Mouse (Mus musculus) urinary bladder, postnatal 14 days (tissue): ENCODE measurements around the gene Ddc.

Experiments
- DNase-seq: peaks from one replicate; pipeline ENCODE4 v3.0.0; 2021; ENCODE audit warnings: low spot score

Ddc gene

DNA sequence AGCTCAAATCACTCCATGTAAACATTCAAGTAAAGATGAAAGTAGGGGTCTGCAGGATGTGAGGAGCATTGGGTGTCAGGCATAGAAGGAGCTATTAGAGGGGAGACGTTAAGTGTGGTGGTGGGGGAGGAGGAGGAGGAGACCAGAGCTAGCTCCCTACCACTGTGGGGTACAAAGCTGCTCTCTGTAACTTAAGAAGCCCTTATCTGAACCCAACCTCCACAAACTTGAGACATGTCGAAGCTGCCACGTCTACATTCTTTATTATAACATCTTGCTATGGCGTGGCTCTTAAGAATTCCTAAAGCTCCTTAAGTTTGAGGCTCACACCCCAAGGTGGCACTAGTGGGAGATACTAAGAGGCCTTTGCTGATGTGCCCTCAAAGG lies 20.1 kb downstream of the Ddc start:
- no peak for DNase-seq

DNA sequence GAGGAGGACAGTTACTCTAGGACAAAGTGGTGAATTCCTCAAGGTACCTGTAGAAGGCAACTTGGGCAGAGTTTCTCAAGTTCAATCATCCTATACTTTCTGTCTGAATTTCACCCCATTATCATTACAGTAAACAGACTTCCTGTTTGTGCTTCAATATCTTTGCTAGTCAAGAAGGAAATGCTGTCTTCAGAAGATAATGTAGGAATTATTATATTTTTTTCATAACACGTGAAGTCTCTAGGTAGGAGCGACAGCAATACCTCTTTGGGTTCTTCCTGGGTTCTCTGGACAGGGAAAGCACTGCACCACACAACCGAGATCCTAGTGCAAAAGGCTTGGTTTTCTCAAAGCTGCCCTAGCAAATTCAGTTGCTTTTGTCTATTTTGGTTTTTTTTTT lies 21.6 kb downstream of the Ddc start:
- DNase-seq: no peak

DNA sequence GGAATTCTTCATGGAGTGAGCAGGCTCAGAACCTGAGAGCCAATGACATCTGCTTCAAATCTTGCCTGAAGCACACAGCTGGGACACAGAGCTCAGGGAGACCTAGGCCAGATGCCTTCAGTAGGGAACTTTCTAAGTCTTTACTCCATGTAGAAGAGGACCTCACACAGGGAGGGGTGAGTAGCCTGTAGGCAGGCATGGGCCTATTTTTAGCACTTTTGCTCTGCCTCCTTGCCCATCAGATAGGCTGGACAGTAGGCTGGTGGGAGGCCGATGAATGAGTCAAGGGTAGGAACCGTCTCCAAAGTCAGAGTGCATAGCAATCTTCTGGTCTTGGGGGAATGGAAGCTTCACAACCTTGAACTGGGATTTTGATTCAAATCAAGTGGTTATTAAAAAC lies 22.7 kb downstream of the Ddc start:
- DNase-seq: no peak

DNA sequence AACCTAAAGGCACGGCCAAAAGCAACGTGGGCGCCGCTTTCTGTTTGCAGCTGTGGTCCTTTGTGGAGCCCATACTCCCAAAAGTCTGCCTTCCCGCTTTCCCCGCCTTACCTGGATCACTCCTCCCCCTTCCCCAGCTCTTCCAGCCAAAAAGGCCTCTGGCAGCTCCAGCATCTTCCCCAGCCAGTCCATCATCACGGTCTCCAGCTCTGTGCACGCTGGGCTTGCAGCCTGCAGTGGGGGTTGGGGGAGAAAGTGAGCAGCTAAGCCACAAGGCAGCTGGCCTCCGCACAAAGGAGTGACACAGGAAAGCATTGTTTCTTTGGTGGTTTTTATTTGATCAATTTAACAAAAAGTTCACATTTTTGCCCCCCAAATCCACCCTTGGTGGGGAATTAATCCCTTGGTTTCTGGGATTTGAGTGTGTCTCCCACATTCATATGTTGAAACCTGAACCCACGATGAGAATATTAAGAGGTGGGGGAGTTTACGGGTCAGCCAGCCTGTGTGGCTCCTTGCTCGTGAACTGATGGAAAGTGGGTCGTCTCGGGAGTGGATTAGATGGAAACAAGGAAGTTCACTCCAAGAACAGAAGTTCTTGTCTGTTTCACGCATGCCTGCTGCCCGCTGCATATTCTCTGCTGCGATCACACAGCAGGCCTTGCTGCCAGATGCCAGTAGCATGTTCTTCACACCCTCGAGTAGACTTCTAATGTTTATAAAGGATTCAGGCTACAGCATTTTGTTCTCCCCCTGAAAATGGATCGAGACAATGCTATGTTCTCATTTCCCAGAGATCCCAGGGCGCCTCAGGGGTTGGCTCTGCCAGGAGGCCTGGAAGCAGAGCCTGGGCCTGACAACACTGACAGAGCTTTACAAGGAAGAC lies 24.7 kb downstream of the Ddc start:
- DNase-seq: peak; percentile 54

DNA sequence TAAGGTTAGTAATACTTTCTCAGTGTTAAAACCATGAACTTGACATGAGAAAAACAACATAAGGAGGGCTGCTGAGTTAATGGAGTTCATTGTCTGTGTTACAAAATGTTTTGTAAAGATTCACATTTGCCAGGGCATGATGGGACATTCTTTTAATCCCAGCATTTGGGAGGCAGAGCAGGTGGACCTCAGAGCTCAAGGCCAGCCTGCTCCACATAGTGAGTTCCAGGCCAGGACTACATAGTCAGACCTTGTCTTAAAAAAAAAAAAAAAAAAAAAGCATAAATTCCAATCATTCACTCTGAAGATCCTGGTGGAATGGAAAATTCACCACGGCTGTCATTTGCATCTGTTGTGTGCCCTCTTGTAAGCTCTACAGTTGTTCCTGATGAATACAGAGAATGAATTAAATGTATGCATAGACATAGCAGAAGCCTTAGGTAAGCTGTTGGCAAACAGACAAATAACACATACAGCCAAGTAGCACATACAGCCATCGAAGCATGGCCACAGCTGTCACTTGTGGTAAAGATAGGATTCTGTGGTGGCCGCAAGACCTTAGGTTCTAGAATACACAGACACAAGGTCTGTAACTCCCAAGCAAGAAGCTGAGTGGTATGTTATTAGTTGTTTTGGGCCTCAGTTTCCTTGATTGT lies 25.7 kb downstream of the Ddc start:
- no peak for DNase-seq

DNA sequence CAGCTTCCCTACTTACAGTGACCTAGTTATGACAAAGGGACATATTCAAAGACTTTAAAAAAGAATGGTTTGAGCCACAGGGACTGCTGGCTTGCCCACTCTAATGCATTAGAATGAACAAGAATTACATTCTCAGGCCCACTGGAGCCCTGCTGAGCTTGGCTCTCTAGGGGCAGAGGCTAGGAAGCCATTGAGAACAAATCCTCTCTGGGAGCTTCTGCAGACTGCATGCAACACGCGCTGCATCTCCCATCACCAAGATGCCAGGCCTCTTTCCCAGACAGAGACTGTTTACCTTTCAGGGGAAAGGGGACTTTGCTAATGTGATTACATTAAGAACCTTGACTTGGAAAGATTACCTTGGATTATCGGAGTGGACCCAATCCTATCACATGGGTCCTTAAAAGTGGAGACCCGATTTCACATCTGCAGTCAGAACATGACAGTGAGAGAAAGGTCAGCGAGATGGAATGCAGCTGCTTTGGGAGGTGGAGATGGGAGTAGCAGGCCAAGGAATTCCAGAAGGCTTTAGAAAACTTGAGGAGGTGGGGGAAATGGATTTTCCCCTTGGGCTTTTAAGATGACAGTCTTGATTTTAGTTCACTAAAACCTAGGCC lies 26.6 kb downstream of the Ddc start:
- no peak for DNase-seq

DNA sequence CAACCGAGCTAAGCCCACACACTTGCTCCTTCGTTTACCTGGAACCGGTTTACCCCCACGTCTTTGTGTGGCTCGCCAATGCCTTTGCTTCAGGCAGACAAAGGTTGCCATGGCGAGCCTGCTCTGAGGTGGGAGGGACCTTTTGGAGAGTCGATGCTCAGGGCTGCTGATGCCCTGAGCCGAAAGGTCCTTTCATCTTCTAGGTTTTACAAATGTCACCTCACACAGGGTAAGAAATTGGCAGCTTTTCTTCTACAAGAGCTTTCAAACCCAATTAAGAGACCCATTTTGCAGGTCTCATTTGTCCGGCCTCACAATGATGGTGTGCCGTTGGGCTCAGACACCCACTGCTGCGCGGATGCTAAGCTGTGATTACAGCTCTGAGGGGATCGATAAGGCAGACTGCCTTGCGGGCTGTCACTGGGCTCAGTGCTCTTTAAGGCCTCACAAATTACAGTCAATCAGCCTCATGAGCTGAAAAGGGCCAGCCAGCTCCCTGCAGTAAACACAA lies 29.9 kb downstream of the Ddc start:
- DNase-seq: no peak

DNA sequence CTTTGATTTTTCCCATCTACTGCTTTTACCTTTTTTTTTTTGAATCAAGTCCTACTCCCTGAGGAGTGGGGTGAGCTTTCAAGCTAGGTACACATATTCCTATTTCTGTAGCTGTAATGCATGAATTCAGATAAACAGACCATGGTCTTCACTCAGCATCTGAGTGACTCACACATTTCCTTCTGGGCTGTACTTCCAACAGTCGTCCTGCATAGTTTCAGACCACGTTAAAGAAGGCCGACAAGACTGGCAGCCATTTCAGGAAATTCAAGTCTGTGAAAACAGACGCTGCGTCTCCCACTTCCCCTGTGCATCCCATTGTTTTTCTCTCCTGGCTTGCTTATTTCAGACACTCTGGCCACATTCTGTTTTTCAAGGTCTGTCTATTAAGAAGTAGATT lies 31.2 kb downstream of the Ddc start:
- DNase-seq: no peak

DNA sequence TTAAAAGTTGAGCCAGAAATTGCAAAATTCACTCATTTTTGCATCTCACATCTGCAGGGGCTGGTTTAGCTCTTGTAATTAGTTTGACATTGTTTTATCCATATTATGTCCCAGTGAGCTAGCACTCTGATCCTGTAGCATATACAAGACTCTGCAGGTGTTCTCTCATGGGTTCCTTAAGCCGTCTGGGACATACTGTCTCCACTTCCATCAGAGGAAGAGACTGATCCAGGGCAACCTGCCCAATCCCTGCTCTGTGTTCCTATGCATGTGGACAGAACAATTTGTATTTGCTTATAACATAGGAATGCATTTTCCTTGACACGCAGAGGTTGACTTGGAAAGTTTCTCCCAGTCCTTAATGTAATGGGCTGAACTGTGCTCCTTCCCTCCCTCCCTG lies 32.8 kb downstream of the Ddc start:
- DNase-seq: no peak

DNA sequence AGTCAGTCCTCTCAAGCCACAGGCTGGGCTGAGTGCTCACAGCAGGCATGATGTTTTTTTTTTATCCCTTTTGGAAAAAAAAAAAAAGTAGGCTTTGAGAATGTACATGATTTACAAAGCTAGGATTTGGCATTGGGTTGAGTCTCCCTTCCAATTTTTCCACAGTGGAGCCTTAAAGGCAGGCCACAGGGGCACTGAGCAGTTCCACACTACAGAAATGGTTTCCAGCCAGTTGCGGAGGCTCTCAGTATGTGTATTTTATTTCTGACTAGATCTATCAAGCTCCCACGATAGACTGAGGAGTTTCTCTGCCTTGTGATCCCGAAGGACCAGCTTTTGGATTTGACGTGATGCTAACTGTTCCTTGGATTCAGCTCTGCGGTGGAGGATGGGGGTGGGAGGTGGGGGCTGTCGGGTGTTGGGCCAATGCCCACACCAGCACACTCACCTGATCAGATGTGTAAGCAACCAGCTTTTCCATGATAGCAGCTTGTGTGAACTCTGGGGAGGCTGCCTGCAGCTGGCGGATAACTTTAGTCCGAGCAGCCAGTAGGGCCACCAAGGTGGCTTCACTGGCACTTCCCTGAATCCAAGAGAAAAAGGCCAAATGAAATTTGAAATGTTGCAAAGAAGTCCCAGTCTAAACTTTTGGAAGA lies 33.4 kb downstream of the Ddc start:
- DNase-seq: no peak

DNA sequence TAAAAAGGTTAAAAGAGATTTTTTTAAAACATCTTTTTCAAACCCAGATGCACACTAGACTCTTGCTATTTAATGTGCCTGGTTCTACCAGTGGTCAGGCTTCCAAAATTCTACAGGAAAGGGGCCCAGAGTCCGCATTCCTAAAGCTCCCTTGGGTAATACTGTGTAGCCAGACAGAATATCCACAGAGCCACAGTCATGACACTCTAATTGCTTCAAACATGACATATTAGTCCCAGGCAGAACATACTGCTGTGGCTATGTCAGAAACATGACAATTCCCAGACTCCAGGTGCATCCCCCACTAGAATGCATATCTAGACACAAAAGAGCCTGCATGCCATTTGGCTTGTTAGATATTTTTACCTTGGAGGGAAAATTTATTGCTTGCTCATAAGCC lies 35.4 kb downstream of the Ddc start:
- DNase-seq: no peak

DNA sequence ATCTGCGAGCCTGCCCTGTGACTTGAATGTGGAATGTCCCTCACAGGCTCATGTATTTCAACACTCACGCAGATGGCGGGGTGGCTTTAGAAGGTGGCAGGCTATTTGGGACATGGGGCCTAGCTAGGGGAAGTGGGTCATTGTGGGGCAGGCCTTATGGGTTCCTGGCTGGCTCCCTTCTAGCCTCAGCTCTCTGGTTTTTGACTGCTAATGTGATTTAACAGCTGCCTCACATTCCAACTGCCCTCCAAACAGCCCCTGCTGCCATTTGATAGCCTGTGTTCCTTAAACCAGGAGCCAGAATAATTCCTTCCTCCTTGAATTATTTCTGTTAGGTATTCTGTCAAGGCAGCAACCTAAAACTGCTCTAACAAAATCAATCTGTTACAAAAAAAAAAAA lies 41.0 kb downstream of the Ddc start:
- no peak for DNase-seq

DNA sequence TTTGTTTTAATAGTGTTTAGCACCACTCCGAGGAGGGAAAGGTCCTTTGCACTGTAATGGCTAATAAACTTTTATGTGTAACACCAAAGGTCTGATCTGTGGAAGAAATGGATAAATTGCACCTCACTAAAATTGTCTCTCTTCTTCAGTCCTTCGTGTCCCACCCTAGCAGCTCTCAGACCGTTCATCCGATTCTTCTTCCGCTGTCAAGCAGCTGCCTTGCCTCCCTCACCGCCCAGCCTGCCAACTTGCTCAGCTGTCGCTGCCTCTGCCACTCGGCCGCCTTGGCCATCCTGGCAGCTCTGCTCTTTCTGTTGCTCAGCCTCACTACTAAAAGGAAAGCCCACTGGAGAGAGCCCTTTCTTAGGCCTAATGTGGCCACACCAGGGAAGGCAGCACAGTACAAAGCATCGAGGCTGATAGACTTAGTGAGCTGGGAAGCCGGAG lies 42.2 kb downstream of the Ddc start:
- DNase-seq: no peak

DNA sequence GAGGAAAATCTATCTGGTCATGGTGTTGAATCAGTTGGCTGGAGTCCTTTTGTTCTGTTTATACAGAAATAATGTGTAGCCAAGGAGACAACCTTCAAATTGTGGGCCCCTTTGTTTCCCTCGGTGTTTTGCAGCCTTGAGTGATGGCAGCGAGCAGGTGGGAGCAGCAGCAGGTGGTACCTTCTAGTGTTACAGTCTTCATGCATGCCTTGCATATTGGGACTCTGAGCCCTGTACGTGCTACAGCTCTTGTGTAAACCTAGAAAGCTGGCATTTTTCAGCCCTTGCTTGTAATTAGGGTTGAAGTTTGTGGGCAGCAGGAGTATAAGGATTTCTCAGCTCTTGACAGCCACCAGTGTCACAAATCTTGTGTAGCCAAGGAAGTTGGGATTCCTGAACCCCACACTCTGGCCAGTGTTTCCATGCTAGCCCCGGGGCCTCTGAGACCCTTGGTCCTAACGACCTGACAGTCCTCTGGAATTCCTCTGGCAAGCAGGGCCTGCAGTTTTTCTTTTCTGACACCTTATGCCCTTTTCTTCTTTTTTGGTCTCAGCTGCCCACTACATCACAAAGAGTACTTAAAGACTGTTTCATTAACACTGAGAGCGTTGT lies 42.8 kb downstream of the Ddc start:
- DNase-seq: no peak

DNA sequence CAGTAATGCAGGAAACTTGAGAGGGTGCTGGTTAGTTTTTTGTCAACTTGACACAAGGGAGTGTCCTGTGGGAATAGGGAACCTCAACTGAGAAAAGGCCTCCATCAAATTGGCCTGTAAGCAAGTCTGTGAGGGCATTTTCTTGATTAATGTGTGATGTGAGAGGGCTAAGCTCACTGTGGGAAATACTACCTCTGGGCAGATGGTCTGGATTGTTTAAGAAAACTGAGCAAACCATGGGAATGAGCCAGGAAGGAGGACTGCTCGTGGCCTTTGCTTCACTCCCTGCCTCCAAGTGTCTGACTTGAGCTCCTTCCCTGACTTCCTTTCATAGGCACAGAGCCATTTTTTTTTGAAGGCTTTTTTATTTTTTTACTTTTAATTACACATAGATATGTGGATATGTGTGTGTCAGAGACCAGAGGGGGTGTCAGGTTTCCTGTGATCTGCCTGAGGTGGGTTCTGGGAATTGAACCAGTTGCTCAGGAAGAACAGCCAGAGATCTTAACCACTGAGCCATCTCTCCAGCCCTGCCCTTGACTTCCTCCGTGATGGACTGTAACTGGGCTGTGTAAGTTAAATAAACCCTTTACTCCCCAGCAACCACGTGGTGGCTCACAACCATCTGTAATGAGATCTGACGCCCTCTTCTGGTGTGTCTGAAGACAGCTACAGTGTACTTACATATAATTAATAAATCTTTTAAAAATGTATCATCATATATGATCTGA lies 44.0 kb downstream of the Ddc start:
- DNase-seq: no peak

DNA sequence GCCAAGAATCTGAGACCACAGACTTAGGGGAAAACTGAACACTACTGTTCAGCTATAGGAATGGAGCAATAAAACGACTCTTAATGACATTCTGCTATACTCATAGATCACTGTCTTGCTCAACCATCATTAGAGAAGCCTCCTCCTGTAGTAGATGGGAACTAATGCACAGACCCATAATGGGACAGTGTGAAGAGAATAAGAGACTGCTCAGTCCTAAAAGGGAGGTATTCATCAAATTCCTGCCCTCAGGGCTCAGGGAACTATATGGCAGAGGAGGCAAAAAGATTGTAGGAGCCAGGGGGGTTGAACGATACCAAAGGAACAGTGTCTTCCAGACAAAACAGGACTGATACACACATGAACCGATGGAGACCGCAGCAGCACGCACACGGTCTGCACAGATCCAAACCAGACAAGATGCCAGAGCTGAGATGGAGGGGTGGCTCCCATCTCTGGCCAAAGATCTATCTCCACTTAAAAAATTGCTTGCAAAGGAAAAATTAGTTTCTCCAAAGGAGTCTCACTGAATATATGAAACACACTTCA lies 45.9 kb downstream of the Ddc start:
- no peak for DNase-seq

DNA sequence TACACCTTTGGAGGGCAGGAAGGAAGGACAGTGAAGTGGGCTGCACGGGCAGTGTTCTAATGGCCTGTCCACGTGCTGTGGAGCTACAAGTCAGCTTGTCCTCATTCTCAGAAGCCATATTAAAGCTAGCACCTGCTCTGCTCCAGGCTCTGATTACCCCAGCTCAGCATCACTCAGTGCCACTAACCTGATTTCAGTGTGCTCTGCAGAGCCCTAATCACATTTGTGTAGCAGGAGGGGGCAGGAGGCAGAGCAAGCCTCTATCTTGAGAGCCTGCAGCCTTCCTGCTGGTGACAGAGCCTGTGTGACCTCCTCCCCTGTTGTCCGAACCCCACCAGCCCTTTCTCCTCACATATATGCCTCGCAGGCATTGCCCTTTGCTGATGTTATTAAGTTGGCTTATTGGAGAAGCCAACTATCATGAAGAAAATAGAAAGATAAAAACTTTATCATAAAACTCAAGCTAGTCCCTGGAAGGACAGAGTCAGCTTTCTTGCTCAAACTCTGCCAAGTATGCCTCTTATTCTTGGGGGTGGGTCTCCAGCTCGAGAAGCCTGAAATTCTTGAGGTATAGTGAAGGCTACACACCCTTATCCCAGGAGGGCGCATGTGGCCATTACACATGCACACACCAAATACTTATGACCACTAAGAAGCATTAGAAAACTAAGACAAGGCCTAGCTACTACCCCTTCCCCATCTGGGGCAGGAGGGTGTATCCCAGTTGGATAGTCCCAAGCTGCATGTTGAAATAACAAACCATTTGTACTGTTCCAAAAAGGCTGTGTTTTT lies 47.3 kb downstream of the Ddc start:
- no peak for DNase-seq

DNA sequence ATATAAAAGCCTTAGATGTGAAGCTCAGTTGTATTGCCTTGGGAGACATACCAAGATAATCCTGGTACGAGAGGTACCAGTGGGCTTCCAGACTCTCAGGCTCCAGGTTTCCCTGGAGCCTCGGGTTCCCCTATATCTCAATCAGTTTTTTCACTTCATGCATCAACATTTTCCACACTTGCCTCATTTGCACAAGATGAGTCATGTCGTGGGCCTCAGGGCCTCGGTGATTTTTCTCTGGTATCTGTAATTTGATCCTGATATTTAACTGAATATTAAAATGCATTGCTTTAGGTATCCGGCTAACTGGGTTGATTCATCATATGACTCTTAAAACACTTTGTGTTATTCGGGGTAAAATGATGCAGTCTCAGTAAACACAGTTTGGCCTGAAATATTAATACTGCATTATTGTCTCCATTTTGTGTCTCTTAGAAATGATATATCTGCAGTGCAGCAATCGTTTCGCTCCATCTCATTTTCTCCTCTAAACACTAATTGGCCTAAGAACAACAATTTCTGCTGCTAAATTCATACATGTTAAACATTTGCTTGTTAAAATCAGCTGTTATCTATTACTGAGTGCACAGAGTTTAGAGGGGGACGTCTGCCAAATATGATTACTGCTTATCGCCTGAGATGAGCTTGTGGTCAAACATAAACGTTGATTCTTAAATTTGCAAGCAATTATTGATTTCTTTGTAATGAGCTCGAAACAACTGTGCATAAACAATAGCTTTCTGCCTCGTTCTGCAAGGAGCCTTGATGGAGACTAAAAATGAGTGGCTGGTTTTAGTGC lies 48.2 kb downstream of the Ddc start:
- DNase-seq: no peak

DNA sequence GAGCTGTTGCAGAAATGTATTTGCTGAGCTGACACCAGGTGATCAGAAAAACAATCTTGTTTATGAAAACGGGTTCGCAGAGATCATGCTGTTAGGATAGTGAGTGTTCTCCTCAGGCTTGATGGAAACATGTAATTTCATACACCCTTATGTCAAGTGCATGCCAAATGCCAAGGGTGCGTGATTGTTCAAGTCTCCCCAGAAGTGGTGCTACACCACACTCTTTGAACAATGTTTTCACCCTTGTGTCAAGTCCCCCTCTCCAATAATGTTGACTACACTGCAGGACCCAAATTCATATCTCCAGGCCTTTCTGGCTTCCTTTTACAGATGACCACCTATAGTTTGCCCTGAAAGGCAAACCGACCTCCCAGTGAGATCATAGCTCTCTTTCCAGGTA lies 49.5 kb downstream of the Ddc start:
- DNase-seq: no peak
